In genomic region chr11:82389396-82390291, GRCm38 (mm10) we compare ENCODE assay signal across 8 mouse cellular contexts. TPM values are rescaled to one million over a fixed set of nuclear protein-coding genes. Genes with fewer than 3 reads are reported as not detected.
DNase-seq lines count a peak whose midpoint lies in the region; ATAC-seq and TF ChIP-seq lines count a peak whose summit lies in the region.

No protein-coding gene starts in this region.

- peak overlapping the region; percentile 49 for H3K4me3 ChIP-seq in kidney, postnatal 0 days (replicated peaks; ENCODE audit: low read depth, low read length)
- peak overlapping the region; percentile 50 for H3K4me3 ChIP-seq in embryonic facial prominence, embryonic 11.5 days (ENCODE audit: low read depth, low read length)
- H3K4me3 ChIP-seq in intestine, embryonic 16.5 days (ENCODE audit: low read length), result peak overlapping the region; percentile 55
- peak overlapping the region; percentile 88 for H3K4me3 ChIP-seq in midbrain, embryonic 15.5 days

- ATAC-seq in kidney, postnatal 0 days (replicated peaks; ENCODE audit: low FRiP score, low read depth), result no peak
- 0 out of 2 replicates have a peak, but pooled peaks have one; percentile 49 for ATAC-seq in embryonic facial prominence, embryonic 11.5 days (replicated peaks; ENCODE audit: insufficient number of reproducible peaks, low FRiP score, low TSS enrichment, low read depth)
- ATAC-seq in intestine, embryonic 16.5 days, result no peak
- peak; percentile 10; the same call in 1 of the 2 replicates for ATAC-seq in midbrain, embryonic 15.5 days (replicated peaks)

- peak overlapping the region; percentile 31; the same call in 1 of the 2 replicates for H3K9ac ChIP-seq in kidney, postnatal 0 days (ENCODE audit: low read depth, low read length)
- peak overlapping the region; percentile 30 for H3K9ac ChIP-seq in embryonic facial prominence, embryonic 11.5 days (replicated peaks; ENCODE audit: low read length)
- H3K9ac ChIP-seq in intestine, embryonic 16.5 days (ENCODE audit: low read depth, low read length), result peak overlapping the region; percentile 65
- peak overlapping the region; percentile 56 for H3K9ac ChIP-seq in midbrain, embryonic 15.5 days

- DNase-seq in kidney, postnatal 0 days (ENCODE audit: low spot score), result peak; percentile 24
- no peak for DNase-seq in kidney, adult 9 months
- peak; percentile 51 for DNase-seq in brain, adult 2 months (ENCODE audit: low read depth, low spot score)
- peak; percentile 65 for DNase-seq in embryonic facial prominence, embryonic 11.5 days (ENCODE audit: low spot score)
- DNase-seq in thymus, postnatal 25 days, result no peak
- no peak for DNase-seq in thymus, postnatal 10 days (ENCODE audit: low spot score in 2 of 2)

- no peak overlapping the region for H3K27ac ChIP-seq in kidney, postnatal 0 days
- H3K27ac ChIP-seq in embryonic facial prominence, embryonic 11.5 days (replicated peaks; ENCODE audit: low read depth, low read length), result no peak overlapping the region
- H3K27ac ChIP-seq in intestine, embryonic 16.5 days (ENCODE audit: low read length), result no peak overlapping the region
- peak overlapping the region; percentile 53 for H3K27ac ChIP-seq in midbrain, embryonic 15.5 days

- H3K4me2 ChIP-seq in kidney, postnatal 0 days (ENCODE audit: low read length), result peak overlapping the region; percentile 92
- peak overlapping the region; percentile 86 for H3K4me2 ChIP-seq in embryonic facial prominence, embryonic 11.5 days (ENCODE audit: low read depth, low read length)
- H3K4me2 ChIP-seq in intestine, embryonic 16.5 days (ENCODE audit: low read depth, low read length), result peak overlapping the region; percentile 89
- H3K4me2 ChIP-seq in midbrain, embryonic 15.5 days, result peak overlapping the region; percentile 94

- H3K27me3 ChIP-seq in kidney, postnatal 0 days (ENCODE audit: insufficient read depth, low read length), result peaks cover 67% of the 10 kb centered on the region
- H3K27me3 ChIP-seq in embryonic facial prominence, embryonic 11.5 days (ENCODE audit: control insufficient read depth, insufficient read depth, low read length), result peaks cover 53% of the 10 kb centered on the region
- H3K27me3 ChIP-seq in intestine, embryonic 16.5 days (replicated peaks; ENCODE audit: control insufficient read depth, insufficient read depth, low read length), result peaks cover 62% of the 10 kb centered on the region
- H3K27me3 ChIP-seq in midbrain, embryonic 15.5 days (replicated peaks), result peaks cover 37% of the 10 kb centered on the region

- no peak for TF ChIP-seq CTCF in kidney, postnatal 0 days (IDR thresholded peaks at IDR 0.05; ENCODE audit: low read depth)

- WGBS in kidney, postnatal 0 days, result 1% methylated on average over 60 of the region's 69 CpGs
- under 1% methylated on average over 55 of the region's 69 CpGs for WGBS in embryonic facial prominence, embryonic 11.5 days
- 2% methylated on average over 68 of the region's 69 CpGs for WGBS in intestine, embryonic 16.5 days
- under 1% methylated on average over 67 of the region's 69 CpGs for WGBS in midbrain, embryonic 15.5 days

- no peaks in the 10 kb centered on the region for H3K9me3 ChIP-seq in kidney, postnatal 0 days (replicated peaks; ENCODE audit: low read length)
- no peaks in the 10 kb centered on the region for H3K9me3 ChIP-seq in embryonic facial prominence, embryonic 11.5 days (replicated peaks; ENCODE audit: control insufficient read depth, low read length)
- H3K9me3 ChIP-seq in intestine, embryonic 16.5 days (ENCODE audit: control insufficient read depth, low read length), result no peaks in the 10 kb centered on the region
- H3K9me3 ChIP-seq in midbrain, embryonic 15.5 days, result no peaks in the 10 kb centered on the region

- no peaks in the 10 kb centered on the region for H3K36me3 ChIP-seq in kidney, postnatal 0 days (ENCODE audit: insufficient read depth, low read length)
- no peaks in the 10 kb centered on the region; the same call in 1 of the 2 replicates for H3K36me3 ChIP-seq in embryonic facial prominence, embryonic 11.5 days (replicated peaks; ENCODE audit: control insufficient read depth, insufficient read depth, low read depth, low read length)
- no peaks in the 10 kb centered on the region for H3K36me3 ChIP-seq in intestine, embryonic 16.5 days (ENCODE audit: control insufficient read depth, insufficient read depth, low read length)
- H3K36me3 ChIP-seq in midbrain, embryonic 15.5 days (replicated peaks), result no peaks in the 10 kb centered on the region

- peaks cover 29% of the 10 kb centered on the region for H3K4me1 ChIP-seq in kidney, postnatal 0 days (replicated peaks; ENCODE audit: insufficient read depth, low read length)
- H3K4me1 ChIP-seq in embryonic facial prominence, embryonic 11.5 days (ENCODE audit: control insufficient read depth, insufficient read depth, low read length), result no peaks in the 10 kb centered on the region; the same call in 1 of the 2 replicates
- peaks cover 21% of the 10 kb centered on the region; the same call in 1 of the 2 replicates for H3K4me1 ChIP-seq in intestine, embryonic 16.5 days (ENCODE audit: control insufficient read depth, insufficient read depth, low read length)
- H3K4me1 ChIP-seq in midbrain, embryonic 15.5 days, result peaks cover 35% of the 10 kb centered on the region

RNA-seq across cellular contexts. Expression of gene Tmem132e, which starts 0.9 kb away (rescaled TPM):
- 0.18 and 0.31 TPM in 2 replicates for polyA plus RNA-seq in kidney, postnatal 0 days (2015; fragmentation: Nextera tagmentation; extraction: Ambion mirVana)
- 0.97 and 1.0 TPM in 2 replicates for polyA plus RNA-seq in embryonic facial prominence, embryonic 11.5 days (2014; fragmentation: Nextera tagmentation; extraction: Ambion mirVana)
- 0.37 and 0.46 TPM in 2 replicates for polyA plus RNA-seq in intestine, embryonic 16.5 days (2015; fragmentation: Nextera tagmentation; extraction: Ambion mirVana)
- polyA plus RNA-seq in midbrain, embryonic 15.5 days (2015; fragmentation: Nextera tagmentation; extraction: Ambion mirVana), result 2.8 and 3.9 TPM in 2 replicates

Comparison
In these comparisons a context has a peak if more than half of its experiments do, and no peak if none do; other contexts are left out.
1. DNase-seq: peak in kidney, postnatal 0 days (single experiment), brain, adult 2 months (single experiment) and embryonic facial prominence, embryonic 11.5 days (single experiment); none in kidney, adult 9 months (single experiment), thymus, postnatal 25 days (single experiment) and thymus, postnatal 10 days (0 of 2).
2. ATAC-seq: peak in embryonic facial prominence, embryonic 11.5 days (single experiment) and midbrain, embryonic 15.5 days (single experiment); none in kidney, postnatal 0 days (single experiment) and intestine, embryonic 16.5 days (single experiment).
3. Peak in every context shown above with its lines, with median percentiles within 50 percentile points of each other: H3K4me2 ChIP-seq, H3K4me3 ChIP-seq and H3K9ac ChIP-seq.